Mouse (Mus musculus): Measurements from ENCODE around the gene Tac2.
A peak's percentile ranks its signal among the peaks of the same experiment; 100 is the strongest.

The Tac2 gene

GRCm38 (mm10) chr10:127724178-127724577 is at the start of gene Tac2:
Tac2 (plus strand) TSS chr10:127724478.
- no peak for DNase-seq

GRCm38 (mm10) chr10:127674794-127675522 is 49.3 kb upstream of the Tac2 start:
- DNase-seq: peak; percentile 99

GRCm38 (mm10) chr10:127675859-127676398 is 48.3 kb upstream of the Tac2 start:
- DNase-seq: no peak

- DNase-seq: peak; percentile 95
Observed at GRCm38 (mm10) chr10:127676691-127677548, 47.4 kb upstream of the Tac2 start.

GRCm38 (mm10) chr10:127677591-127678336 is 46.5 kb upstream of the Tac2 start:
- peak; percentile 88 for DNase-seq

GRCm38 (mm10) chr10:127679208-127679607 is 45.1 kb upstream of the Tac2 start:
- DNase-seq: no peak

- DNase-seq: no peak
Observed at GRCm38 (mm10) chr10:127679881-127680280, 44.4 kb upstream of the Tac2 start.

GRCm38 (mm10) chr10:127682886-127683285 is 41.4 kb upstream of the Tac2 start:
- no peak for DNase-seq

- DNase-seq: no peak
Observed at GRCm38 (mm10) chr10:127691053-127691452, 33.2 kb upstream of the Tac2 start.

- DNase-seq: peak; percentile 64
Observed at GRCm38 (mm10) chr10:127694636-127695035, 29.6 kb upstream of the Tac2 start.

- DNase-seq: no peak
Observed at GRCm38 (mm10) chr10:127695775-127696174, 28.5 kb upstream of the Tac2 start.

GRCm38 (mm10) chr10:127698966-127699365 is 25.3 kb upstream of the Tac2 start:
- no peak for DNase-seq

- DNase-seq: no peak
Observed at GRCm38 (mm10) chr10:127703299-127703698, 21.0 kb upstream of the Tac2 start.

- no peak for DNase-seq
Observed at GRCm38 (mm10) chr10:127704293-127704692, 20.0 kb upstream of the Tac2 start.

- no peak for DNase-seq
Observed at GRCm38 (mm10) chr10:127704766-127705220, 19.5 kb upstream of the Tac2 start, which contains the start of gene Myo1a. Myo1a (plus strand) TSS chr10:127705170.

GRCm38 (mm10) chr10:127705783-127706182 is 18.5 kb upstream of the Tac2 start:
- DNase-seq: no peak

GRCm38 (mm10) chr10:127707721-127708120 is 16.6 kb upstream of the Tac2 start:
- DNase-seq: peak; percentile 30

GRCm38 (mm10) chr10:127708850-127709370 is 15.4 kb upstream of the Tac2 start:
- no peak for DNase-seq

- DNase-seq: no peak
Observed at GRCm38 (mm10) chr10:127710331-127710730, 13.9 kb upstream of the Tac2 start.

- DNase-seq: no peak
Observed at GRCm38 (mm10) chr10:127712736-127713135, 11.5 kb upstream of the Tac2 start.

GRCm38 (mm10) chr10:127721671-127722418 is 2.4 kb upstream of the Tac2 start:
- DNase-seq: no peak

GRCm38 (mm10) chr10:127725136-127725535 is 858 bp downstream of the Tac2 start:
- no peak for DNase-seq

Data from lung, postnatal 36 days (tissue).